Mouse (Mus musculus) neutrophil, adult 5-6 weeks (primary cell): Measurements from ENCODE around the gene Foxg1. TPM values are rescaled to one million over a fixed set of nuclear protein-coding genes. Genes with fewer than 3 reads are reported as not detected.

ENCODE experiments used
- ATAC-seq: fragments of 151-379, 151-347 bp; 2 replicates; pipeline ENCODE4 v1.8.0; 2017; ENCODE audit warnings: mild to moderate bottlenecking, moderate TSS enrichment; ENCODE audit not compliant: insufficient number of reproducible peaks, poor library complexity, low FRiP score, severe bottlenecking; ENCODE audit errors: extremely low read depth
- total RNA-seq: library from RNA; stranded (forward); fragments of 200-1000 nt; gene quantifications from 2 replicates; pipeline ENCODE4 v1.2.3, GENCODE M21; 2017

The Foxg1 gene
- total RNA-seq, 1 experiment from 2014 or later: not detected

DNA sequence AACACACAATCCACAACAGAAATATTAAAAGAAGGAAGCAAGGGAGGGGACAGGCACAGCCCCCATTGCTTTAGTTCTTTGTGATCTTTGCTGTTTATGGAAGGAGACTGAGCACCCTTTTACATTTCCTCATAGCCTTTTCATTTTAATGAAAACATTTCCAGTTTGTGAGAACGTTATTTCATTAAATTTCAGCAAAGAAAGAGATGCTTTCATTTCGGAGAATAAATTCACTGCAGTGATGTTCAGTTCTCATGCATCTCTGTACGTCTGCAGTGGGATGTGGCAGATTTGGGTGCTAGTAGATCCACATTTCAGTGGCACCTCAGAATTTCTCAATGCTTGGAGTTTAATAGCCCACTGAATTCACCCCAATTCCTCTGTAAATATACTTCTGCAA is 16.2 kb downstream of the Foxg1 start:
- no peak for ATAC-seq

GRCm38 (mm10) chr12:49399611-49400010 is 17.2 kb downstream of the Foxg1 start:
- no peak for ATAC-seq

- ATAC-seq: no peak
These were observed 17.8 kb downstream of the Foxg1 start for GRCm38 (mm10) chr12:49400036-49400852.

- ATAC-seq: no peak
These were observed 18.3 kb downstream of the Foxg1 start for GRCm38 (mm10) chr12:49400853-49401118.

GRCm38 (mm10) chr12:49401119-49401795 is 18.8 kb downstream of the Foxg1 start:
- no peak for ATAC-seq

DNA sequence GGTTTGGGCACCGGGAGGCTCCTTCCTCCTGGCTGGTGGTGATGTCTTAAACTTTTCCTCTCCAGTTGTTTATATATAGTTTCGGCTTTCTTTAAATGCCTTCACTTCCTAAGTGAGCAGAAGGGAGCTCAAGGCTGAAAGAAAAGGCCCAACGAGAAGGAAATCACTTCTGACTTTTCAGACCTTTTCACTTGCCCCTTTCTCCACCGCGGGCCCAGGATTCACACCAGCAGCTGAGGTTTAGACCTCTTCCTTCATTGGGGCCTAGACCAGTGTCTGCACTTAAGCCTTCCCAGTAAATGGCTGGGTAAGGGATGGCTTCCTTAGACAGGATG is 19.3 kb downstream of the Foxg1 start:
- no peak for ATAC-seq

DNA sequence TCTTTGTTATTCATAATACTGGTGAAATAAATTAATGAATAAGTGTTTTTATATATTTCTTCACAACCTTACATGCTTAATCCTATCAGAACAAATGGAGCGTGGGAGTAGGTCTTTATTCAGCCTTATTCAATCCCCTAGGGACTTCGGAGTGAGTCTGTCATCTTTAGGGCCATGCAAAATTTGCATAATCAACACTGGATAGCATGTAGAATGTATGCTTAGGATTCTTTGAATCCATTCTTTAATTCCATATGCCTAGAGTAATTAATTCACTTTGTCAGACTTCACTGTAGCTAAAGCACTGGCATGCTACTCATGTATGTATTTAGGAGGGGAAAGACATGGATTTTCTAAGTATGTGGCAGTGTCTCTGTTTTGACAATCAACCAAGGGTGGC is 27.4 kb downstream of the Foxg1 start:
- no peak for ATAC-seq

DNA sequence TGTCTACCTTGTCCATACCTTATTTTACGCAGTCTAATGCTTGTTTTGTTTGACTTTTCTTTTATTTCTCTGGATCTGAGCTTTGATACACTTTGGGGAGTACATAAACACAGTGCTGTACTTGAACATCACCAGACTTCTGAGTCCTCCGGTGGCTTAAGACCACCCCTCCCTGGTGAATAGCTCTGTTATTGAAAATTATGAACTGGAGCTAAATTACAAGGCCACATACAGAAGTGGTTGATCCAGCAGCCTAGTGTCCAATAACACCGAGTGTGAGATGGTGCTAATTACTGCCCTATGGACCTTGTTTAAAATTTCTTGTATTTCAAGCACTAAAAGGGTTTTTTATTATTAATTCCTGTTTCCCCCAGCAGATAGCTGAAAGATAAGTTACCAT is 35.5 kb downstream of the Foxg1 start:
- no peak for ATAC-seq

Other genes starting within 250 kb of the Foxg1 start
- not detected in 2 replicates for gene Gm43517, start 2.5 kb downstream of the Foxg1 start, total RNA-seq